23 mouse cellular contexts compared by ENCODE assay signal in the genomic region with DNA sequence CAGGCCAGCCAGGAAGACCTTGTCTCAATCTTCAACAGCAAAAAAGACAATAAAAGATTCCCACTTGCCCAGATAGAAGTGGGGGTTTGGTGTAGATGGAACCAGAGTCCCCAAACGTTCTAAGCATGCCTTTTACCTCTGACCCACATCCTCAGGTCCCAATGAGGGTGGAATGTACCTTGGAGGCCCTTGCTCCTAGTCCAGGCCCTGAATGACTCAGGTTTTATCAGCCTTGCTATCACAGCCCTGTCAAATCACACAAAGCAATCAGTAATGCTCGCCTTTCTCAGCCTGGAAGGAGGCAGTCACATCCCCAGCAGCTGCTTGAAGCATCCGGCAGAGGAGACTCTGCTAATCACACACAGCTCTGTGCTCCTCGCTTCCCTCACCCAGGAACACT. TPM values are rescaled to one million over a fixed set of nuclear protein-coding genes. Genes with fewer than 3 reads are reported as not detected.
DNase-seq lines count a peak whose midpoint lies in the region; ATAC-seq lines count a peak whose summit lies in the region.
"Had no signal": no experiment of that assay in that cellular context is flagged by ENCODE, and none has a peak within 500 bp of the region (broad histone marks: within the 10 kb centered on the region; RNA-seq: fewer than 3 reads in every experiment).

No protein-coding gene starts in this region.

- H3K4me1 ChIP-seq in liver, embryonic 12.5 days: no peaks in the 10 kb centered on the region
- H3K4me1 ChIP-seq: embryonic facial prominence, embryonic 10.5 days; embryonic facial prominence, embryonic 12.5 days; forebrain, embryonic 13.5 days; forebrain, embryonic 15.5 days had no signal

- no peak overlapping the region for H3K9ac ChIP-seq in liver, embryonic 12.5 days
- H3K9ac ChIP-seq: embryonic facial prominence, embryonic 12.5 days; forebrain, embryonic 13.5 days; forebrain, embryonic 15.5 days had no signal

- 45% methylated on average over 4 of the region's 4 CpGs for WGBS in liver, embryonic 12.5 days (ENCODE audit: insufficient replicate concordance)

- no peak overlapping the region for H3K27ac ChIP-seq in liver, embryonic 12.5 days
- H3K27ac ChIP-seq: embryonic facial prominence, embryonic 10.5 days; embryonic facial prominence, embryonic 12.5 days; forebrain, embryonic 13.5 days; forebrain, embryonic 15.5 days had no signal

- H3K36me3 ChIP-seq in liver, embryonic 12.5 days: no peaks in the 10 kb centered on the region
- H3K36me3 ChIP-seq: embryonic facial prominence, embryonic 12.5 days; forebrain, embryonic 15.5 days; G1E had no signal

- no peak overlapping the region for H3K4me2 ChIP-seq in liver, embryonic 12.5 days
- H3K4me2 ChIP-seq: embryonic facial prominence, embryonic 12.5 days; forebrain, embryonic 13.5 days; forebrain, embryonic 15.5 days had no signal

- H3K9me3 ChIP-seq in liver, embryonic 12.5 days (replicated peaks): peaks cover 4% of the 10 kb centered on the region; the same call in 1 of the 2 replicates
- H3K9me3 ChIP-seq: embryonic facial prominence, embryonic 12.5 days; forebrain, embryonic 15.5 days; G1E had no signal

- no peak overlapping the region for H3K4me3 ChIP-seq in liver, embryonic 12.5 days
- H3K4me3 ChIP-seq: embryonic facial prominence, embryonic 10.5 days; embryonic facial prominence, embryonic 12.5 days; forebrain, embryonic 13.5 days; forebrain, embryonic 15.5 days had no signal

- DNase-seq in urinary bladder, postnatal 14 days (ENCODE audit: low spot score): peak; percentile 50
- DNase-seq in urinary bladder, postnatal 4 days (ENCODE audit: low spot score in 2 of 2): no peak
- DNase-seq in urinary bladder, postnatal 36 days (ENCODE audit: low spot score in 2 of 2): peak; percentile 26 to 36
- no peak for DNase-seq in urinary bladder, adult 2 months (ENCODE audit: low spot score)
- DNase-seq: adrenal gland, adult 8-10 months; adrenal gland, postnatal 14 days; adrenal gland, postnatal 36 days; B cell, adult 2 months; cerebellum, adult 11-12 months; cerebellum, adult 2 months; cerebellum, adult 9-10 months; cerebellum, postnatal 10 days; cerebellum, postnatal 25 days had no signal

- no peak for ATAC-seq in liver, embryonic 12.5 days
- ATAC-seq: activated CD4-positive, CD25-positive, alpha-beta regulatory T cell, adult 4 months; CD4-positive, CD25-positive, alpha-beta regulatory T cell, adult 4 months; forebrain, embryonic 13.5 days; forebrain, embryonic 15.5 days; Patski had no signal

- H3K27me3 ChIP-seq in liver, embryonic 12.5 days (replicated peaks): no peaks in the 10 kb centered on the region; the same call in 1 of the 2 replicates
- H3K27me3 ChIP-seq: CH12.LX; embryonic facial prominence, embryonic 12.5 days; forebrain, embryonic 13.5 days; forebrain, embryonic 15.5 days; Patski had no signal

RNA-seq across cellular contexts. Expression of gene Dynll2, which starts 15.4 kb away (rescaled TPM):
- polyA plus RNA-seq in urinary bladder, adult 2 months (2012; rRNA removed): 99.3 and 124 TPM in 2 replicates
- 14.3 and 15.5 TPM in 2 replicates for polyA plus RNA-seq in liver, embryonic 12.5 days (2016; fragmentation: Nextera tagmentation; extraction: Ambion mirVana)

RNA-seq across cellular contexts. Expression of gene Srsf1, which starts 44.4 kb away (rescaled TPM):
- 240 and 325 TPM in 2 replicates for polyA plus RNA-seq in urinary bladder, adult 2 months (2012; rRNA removed)
- polyA plus RNA-seq in liver, embryonic 12.5 days (2016; fragmentation: Nextera tagmentation; extraction: Ambion mirVana): 272 and 273 TPM in 2 replicates

Comparison
In these comparisons a context has a peak if more than half of its experiments do, and no peak if none do; other contexts are left out.
1. DNase-seq: peak in urinary bladder, postnatal 14 days (single experiment) and urinary bladder, postnatal 36 days (2 of 2); none in urinary bladder, postnatal 4 days (0 of 2) and urinary bladder, adult 2 months (single experiment).